Mouse (Mus musculus) Patski (cell line): ENCODE results near the gene Pdpk1. TPM values are rescaled to one million over a fixed set of nuclear protein-coding genes. Genes with fewer than 3 reads are reported as not detected.
"Not testable (repeated sequence)": the region's sequence is repeated elsewhere in the genome, so short reads cannot be mapped to it uniquely, and the experiment has no call there.

Experiments used
- ATAC-seq: fragments of 100-300 bp; one replicate; pipeline ENCODE4 v1.8.0; 2021
- CTCF ChIA-PET: fragments of 350-600 bp; sonication (Branson Sonifier 250); formaldehyde crosslinking; loops from one replicate; lab custom pipeline; 2022; ENCODE audit warnings: inconsistent platforms; lab: Charles Lee
- POLR2A ChIA-PET: fragments of 350-600 bp; sonication (Branson Sonifier 250); formaldehyde crosslinking; loops from one replicate; lab custom pipeline; 2022; ENCODE audit warnings: antibody characterized with exemption, inconsistent platforms; lab: Charles Lee
- DNase-seq: peaks from one replicate; pipeline ENCODE4 v3.0.0-alpha.2; 2011; ENCODE audit warnings: low read depth, low spot score
- H3K27me3 ChIP-seq: fragments of 371-371 bp; one replicate; pipeline ENCODE4 v1.5.1; 2021
- CTCF ChIP-seq: fragments of 100-300 bp; IDR thresholded peaks from one replicate; pipeline ENCODE4 v1.5.1; 2021
- in situ Hi-C: fragments of 300-500 bp; cut with MboI; formaldehyde crosslinking; loops from 3 replicates; pipeline ENCODE4 v1.11.1; 2018; ENCODE audit warnings: low pct_unique_long_range_greater_than_20kb, mixed read lengths
- polyA plus RNA-seq: library from polyadenylated mRNA; unstranded; gene quantifications from one replicate; pipeline ENCODE4 v1.2.3, GENCODE M21; 2021

The Pdpk1 gene
- polyA plus RNA-seq, 1 experiment from 2014 or later, result 31.3 TPM

- in situ Hi-C loops, result no loop called here
- DNase-seq (no peak), ATAC-seq (peak; percentile 93)
- POLR2A ChIA-PET, result interaction anchor here (1.1 to 2.8 kb wide), 4 partner anchors 9 to 17 kb away, joined by 3 to 16 read pairs (median 5); partner anchors contain the start of genes Amdhd2 and Atp6v0c
- CTCF ChIA-PET, result interaction anchor here (0.8 to 3.3 kb wide), 5 partner anchors 10 to 16 kb away, joined by 3 to 11 read pairs (median 3); partner anchors contain the start of gene Amdhd2
- no peaks in the 10 kb centered on the region for H3K27me3 ChIP-seq
- TF ChIP-seq CTCF, result peak; percentile 97
Observed at GRCm38 (mm10) chr17:24151890-24152563, 1.3 kb upstream of the Pdpk1 start.

DNA sequence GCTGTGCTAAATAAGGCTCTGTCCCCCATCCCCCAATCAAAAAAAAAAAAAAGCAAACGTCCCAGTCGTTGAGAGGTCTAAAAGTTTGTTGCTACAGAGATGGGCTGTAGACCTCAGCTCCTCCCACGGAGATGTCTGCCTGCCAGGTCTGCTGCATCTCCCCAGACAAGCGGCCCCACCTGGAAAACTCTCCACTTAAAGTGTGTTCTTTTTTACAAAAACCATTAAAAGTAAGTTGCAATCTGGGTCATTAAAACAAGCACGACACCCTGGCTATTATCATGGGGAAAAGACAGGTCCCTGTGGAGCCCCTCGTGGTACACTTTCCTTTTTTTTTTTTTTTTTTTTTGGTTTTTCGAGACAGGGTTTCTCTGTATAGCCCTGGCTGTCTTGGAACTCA, 658 bp upstream of the Pdpk1 start:
- no peak for ATAC-seq
- ChIA-PET POLR2A (interaction anchor here (0.6 to 2.8 kb wide), 3 partner anchors 10 to 196 kb away, joined by 4 to 16 read pairs (median 5); partner anchors contain the start of gene Amdhd2), CTCF (interaction anchor here (1.1 to 3.3 kb wide), 2 partner anchors 10 to 14 kb away, joined by 3 to 11 read pairs; partner anchors contain the start of gene Amdhd2)
- in situ Hi-C loops, result no loop called here
- no peak for TF ChIP-seq CTCF
- no peaks in the 10 kb centered on the region for H3K27me3 ChIP-seq
- no peak for DNase-seq

DNA sequence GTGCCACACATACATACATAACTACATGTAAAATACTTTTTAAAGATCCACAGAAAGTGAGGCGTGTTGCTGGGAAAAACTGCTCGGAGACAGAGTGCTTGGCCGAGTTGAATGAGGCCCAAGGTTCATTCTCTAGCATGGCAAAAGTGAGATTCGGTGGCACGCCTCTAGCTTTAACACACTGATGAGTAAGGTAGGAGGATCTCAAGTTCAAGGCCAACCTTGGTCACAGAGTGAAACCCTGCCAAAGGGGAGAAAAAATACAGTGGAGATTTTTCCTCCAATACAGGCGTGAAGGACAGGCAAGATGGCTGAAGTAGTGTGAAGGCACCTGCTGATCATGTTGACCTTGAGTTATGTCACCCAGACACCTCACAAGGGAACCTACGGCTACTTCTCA, 1.3 kb downstream of the Pdpk1 start:
- DNase-seq (no peak), ATAC-seq (no peak)
- in situ Hi-C loops, result no loop called here
- ChIA-PET CTCF (no interaction called here), POLR2A (no interaction called here)
- no peak for TF ChIP-seq CTCF
- no peaks in the 10 kb centered on the region for H3K27me3 ChIP-seq

DNA sequence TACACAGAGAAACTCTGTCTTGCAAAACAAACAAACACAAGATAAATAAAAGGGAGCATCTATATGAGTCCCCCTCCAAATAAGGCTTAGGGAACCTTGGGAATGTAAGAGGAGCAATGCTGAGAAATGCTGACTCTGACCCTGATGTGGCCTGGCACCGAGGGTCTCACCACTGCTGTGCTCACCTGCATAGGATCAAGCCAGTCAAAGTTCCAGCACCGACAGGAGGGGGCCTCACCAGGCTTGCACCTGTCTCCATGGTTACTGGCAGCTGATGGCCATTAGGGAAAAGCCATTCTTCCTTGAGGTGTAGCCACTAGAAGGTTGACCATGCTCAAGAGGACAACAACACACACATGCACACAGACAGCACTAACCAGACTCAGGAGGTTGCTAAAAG, 7.8 kb downstream of the Pdpk1 start:
- TF ChIP-seq CTCF, result no peak
- CTCF ChIA-PET, result no interaction called here
- POLR2A ChIA-PET, result no interaction called here
- in situ Hi-C loops, result no loop called here
- no peak for ATAC-seq
- H3K27me3 ChIP-seq, result no peaks in the 10 kb centered on the region
- DNase-seq, result no peak

DNA sequence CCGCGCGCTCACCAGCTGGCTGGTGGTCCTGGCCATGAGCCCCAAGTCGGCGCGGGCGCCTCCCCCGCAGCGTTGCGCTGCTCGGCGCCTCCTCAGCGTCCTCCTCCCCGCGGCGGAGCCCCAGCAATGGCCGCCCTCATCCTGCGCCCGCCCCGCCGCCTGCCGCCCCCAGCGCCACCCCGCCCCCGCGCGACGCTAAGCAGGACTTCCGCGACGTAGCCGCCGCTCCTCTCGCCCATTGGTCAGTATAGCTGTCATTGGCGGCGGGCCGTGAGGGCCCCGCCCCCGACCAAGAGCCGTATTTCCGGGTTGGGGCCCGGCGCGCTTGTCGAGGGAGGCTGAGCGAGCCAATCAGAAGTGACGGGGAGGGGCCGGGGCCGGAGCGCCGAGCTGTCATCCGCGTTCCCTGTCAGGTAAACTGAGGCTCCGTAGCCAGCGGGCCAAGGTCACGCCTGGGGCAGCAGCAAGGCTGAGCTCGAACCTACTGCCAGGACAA, 9.3 kb downstream of the Pdpk1 start:
- TF ChIP-seq CTCF, result no peak
- ChIA-PET CTCF (no interaction called here), POLR2A (interaction anchor here (1.3 to 1.4 kb wide), 2 partner anchors 10 to 13 kb away, joined by 4 read pairs; partner anchors contain the start of gene Pdpk1)
- peak; percentile 71 for DNase-seq
- in situ Hi-C loops, result no loop called here
- peak; percentile 96 for ATAC-seq
- no peaks in the 10 kb centered on the region for H3K27me3 ChIP-seq

- TF ChIP-seq CTCF, result no peak
- ChIA-PET POLR2A (interaction anchor here (1.3 to 1.4 kb wide), 2 partner anchors 10 to 13 kb away, joined by 4 read pairs; partner anchors contain the start of gene Pdpk1), CTCF (no interaction called here)
- no peak for DNase-seq
- no peaks in the 10 kb centered on the region for H3K27me3 ChIP-seq
- in situ Hi-C loops, result no loop called here
- peak; percentile 71 for ATAC-seq
Observed at GRCm38 (mm10) chr17:24140845-24141424, 9.8 kb downstream of the Pdpk1 start.

- DNase-seq (no peak), ATAC-seq (no peak)
- no peaks in the 10 kb centered on the region for H3K27me3 ChIP-seq
- ChIA-PET CTCF (no interaction called here), POLR2A (interaction anchor here (1.1 to 1.3 kb wide), 2 partner anchors 12 to 23 kb away, joined by 4 read pairs; no protein-coding TSS in a partner anchor)
- no peak for TF ChIP-seq CTCF
- in situ Hi-C loops, result no loop called here
Observed at GRCm38 (mm10) chr17:24139968-24140367, 10.8 kb downstream of the Pdpk1 start.

DNA sequence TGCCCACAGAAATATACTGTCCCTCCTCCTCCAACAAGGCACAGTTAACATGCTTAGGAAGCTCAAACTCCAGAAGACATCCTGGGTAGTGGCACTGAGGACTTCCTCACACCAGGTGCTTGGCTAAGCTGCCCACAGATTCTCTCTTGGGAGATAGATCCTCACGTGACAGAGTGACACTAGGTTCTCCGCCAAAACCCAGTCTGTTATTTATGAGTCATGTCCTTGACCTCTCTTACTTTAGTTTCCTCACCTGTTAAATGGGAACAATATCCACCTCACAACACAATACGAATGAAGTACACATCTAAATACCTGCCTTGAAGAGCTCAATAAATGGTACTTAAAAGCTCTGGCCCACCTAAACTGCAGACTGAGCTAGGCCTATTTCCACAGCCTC, 11.5 kb downstream of the Pdpk1 start:
- ATAC-seq (no peak), DNase-seq (no peak)
- in situ Hi-C loops, result no loop called here
- CTCF ChIA-PET, result no interaction called here
- no peaks in the 10 kb centered on the region for H3K27me3 ChIP-seq
- POLR2A ChIA-PET, result interaction anchor here (0.7 to 1.1 kb wide), 2 partner anchors 22 to 103 kb away, joined by 3 to 4 read pairs; no protein-coding TSS in a partner anchor
- no peak for TF ChIP-seq CTCF

DNA sequence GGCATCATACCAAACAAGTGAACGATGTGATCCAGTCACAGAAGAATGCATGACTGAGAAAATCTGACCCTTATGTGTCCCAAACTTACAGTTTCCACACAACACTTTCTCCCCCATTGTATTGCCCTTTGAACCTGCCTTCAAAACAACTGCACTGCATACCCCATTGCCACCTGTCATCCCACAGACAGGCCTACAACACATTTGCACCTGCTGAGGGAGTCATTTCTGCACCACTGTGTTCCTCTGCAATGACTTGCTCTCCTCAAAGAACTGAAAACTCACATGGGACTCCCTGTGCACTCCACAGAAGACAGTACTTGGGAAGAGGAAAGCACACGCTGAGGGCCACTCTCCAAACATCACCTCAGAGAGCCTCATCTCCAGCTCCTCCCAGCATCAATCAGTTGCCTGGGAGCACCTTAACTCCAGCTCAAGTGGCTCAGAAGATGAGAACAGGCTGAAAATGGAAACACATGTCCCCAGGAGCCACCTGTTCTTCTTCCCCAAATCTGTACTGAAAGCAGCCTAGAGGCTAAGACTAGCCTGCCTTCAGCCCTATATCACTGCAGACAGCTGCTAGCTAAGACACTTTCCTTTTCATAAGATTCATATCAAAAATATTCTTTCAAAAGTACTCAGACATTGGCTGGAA, 13.4 kb downstream of the Pdpk1 start:
- DNase-seq (no peak), ATAC-seq (no peak)
- in situ Hi-C loops, result no loop called here
- no peaks in the 10 kb centered on the region for H3K27me3 ChIP-seq
- ChIA-PET POLR2A (no interaction called here), CTCF (no interaction called here)
- no peak for TF ChIP-seq CTCF

GRCm38 (mm10) chr17:24134062-24134461, 16.7 kb downstream of the Pdpk1 start:
- DNase-seq, result no peak
- ChIA-PET POLR2A (no interaction called here), CTCF (no interaction called here)
- ATAC-seq, result no peak
- in situ Hi-C loops, result no loop called here
- no peaks in the 10 kb centered on the region for H3K27me3 ChIP-seq
- no peak for TF ChIP-seq CTCF

DNA sequence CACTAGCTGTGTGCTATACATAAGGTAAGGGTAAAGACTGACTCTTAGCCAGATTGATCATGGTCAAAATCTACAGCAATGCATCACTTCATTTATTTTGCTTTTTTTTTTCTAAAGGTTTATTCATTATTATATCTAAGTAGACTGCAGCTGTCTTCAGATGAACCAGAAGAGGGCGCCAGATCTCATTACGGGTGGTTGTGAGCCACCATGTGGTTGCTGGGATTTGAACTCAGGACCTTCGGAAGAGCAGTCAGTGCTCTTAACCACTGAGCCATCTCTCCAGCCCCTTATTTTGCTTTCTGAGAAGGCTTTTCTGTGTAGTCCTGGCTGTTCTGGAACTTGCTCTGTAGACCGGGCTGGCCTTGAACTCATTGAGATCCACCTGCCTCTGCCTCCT, 17.8 kb downstream of the Pdpk1 start:
- H3K27me3 ChIP-seq, ATAC-seq, POLR2A ChIA-PET, DNase-seq, in situ Hi-C loops: not testable (repeated sequence)
- CTCF ChIA-PET, result interaction anchor here (1.7 kb wide), 1 partner anchor 10 kb away, joined by 5 read pairs; no protein-coding TSS in a partner anchor
